Mouse (Mus musculus) cerebellum, adult 2 months (tissue): ENCODE results near the gene Srebf1.

ENCODE experiments used
- CTCF ChIP-seq: fragments of 200-500 bp; IDR thresholded peaks from 2 replicates; pipeline ENCODE4 v1.5.1; 2011; ENCODE audit warnings: low read depth, mild to moderate bottlenecking, control low read depth, low read length, moderate library complexity, borderline replicate concordance; ENCODE audit not compliant: insufficient read depth
- POLR2A ChIP-seq: fragments of 200-500 bp; IDR thresholded peaks from 2 replicates; pipeline ENCODE4 v1.6.1; 2011; ENCODE audit warnings: low read length, control low read depth, borderline replicate concordance; ENCODE audit not compliant: insufficient read depth

DNA sequence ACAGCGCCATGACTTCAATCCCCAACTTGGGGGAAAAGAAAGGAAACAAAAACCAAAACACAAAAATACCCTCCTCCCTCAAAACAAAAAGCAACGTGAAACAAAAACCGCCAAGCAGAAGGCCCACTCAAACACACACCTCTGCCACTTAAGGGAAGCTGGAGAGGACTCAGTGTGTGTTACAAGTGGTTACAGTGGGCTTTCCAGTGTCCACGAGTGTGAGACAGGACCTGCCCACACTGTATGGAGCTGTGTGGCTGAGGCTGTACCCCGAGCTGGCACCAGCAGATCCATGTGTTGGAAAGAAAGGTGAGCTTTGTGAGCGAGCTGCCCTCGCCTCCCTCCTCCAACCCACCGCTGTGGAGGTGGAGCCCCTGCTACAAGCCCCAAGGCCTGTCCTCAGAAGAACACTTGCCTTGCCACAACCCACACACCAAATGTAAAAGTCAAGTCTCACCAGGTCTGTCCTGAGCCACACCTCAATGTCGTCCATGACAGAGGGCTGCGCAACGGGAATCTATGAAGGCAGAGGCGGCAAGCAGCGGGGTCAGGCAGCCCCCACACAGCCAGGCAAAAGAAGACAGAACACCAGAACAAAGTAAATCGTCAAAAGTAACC is 10.2 kb upstream of the Srebf1 start:
- TF ChIP-seq POLR2A = no peak
- no peak for TF ChIP-seq CTCF
